Mouse (Mus musculus) testis, postnatal 10 days (tissue): Measurements from ENCODE around the gene Apeh.
A peak's percentile ranks its signal among the peaks of the same experiment; 100 is the strongest.
"Not testable (repeated sequence)": the region's sequence is repeated elsewhere in the genome, so short reads cannot be mapped to it uniquely, and the experiment has no call there.

ENCODE experiments used
- DNase-seq: peaks from one replicate; pipeline ENCODE4 v3.0.0; 2021; ENCODE audit warnings: low spot score

Gene Apeh

GRCm38 (mm10) chr9:108094184-108094941 lies at the start of gene Apeh:
TSS of gene Apeh (minus strand) at chr9:108094606.
- peak; percentile 98 for DNase-seq

- DNase-seq: no peak
Measured at GRCm38 (mm10) chr9:108143470-108143869, 49.1 kb upstream of the Apeh start.

GRCm38 (mm10) chr9:108141387-108141786 lies 47.0 kb upstream of the Apeh start:
- no peak for DNase-seq

- no peak for DNase-seq
Measured at GRCm38 (mm10) chr9:108139963-108140695, 45.7 kb upstream of the Apeh start.

- no peak for DNase-seq
Measured at GRCm38 (mm10) chr9:108139169-108139962, 45.0 kb upstream of the Apeh start.

GRCm38 (mm10) chr9:108138118-108138517 lies 43.7 kb upstream of the Apeh start:
- no peak for DNase-seq

GRCm38 (mm10) chr9:108137523-108137922 lies 43.1 kb upstream of the Apeh start:
- no peak for DNase-seq

- DNase-seq: no peak
Measured at GRCm38 (mm10) chr9:108136930-108137462, 42.6 kb upstream of the Apeh start.

GRCm38 (mm10) chr9:108136225-108136624 lies 41.8 kb upstream of the Apeh start:
- no peak for DNase-seq

- not testable (repeated sequence) for DNase-seq
Measured at GRCm38 (mm10) chr9:108135679-108136078, 41.3 kb upstream of the Apeh start.

- DNase-seq: no peak
Measured at GRCm38 (mm10) chr9:108133478-108133877, 39.1 kb upstream of the Apeh start.

- DNase-seq: no peak
Measured at GRCm38 (mm10) chr9:108132373-108132772, 38.0 kb upstream of the Apeh start.

GRCm38 (mm10) chr9:108131502-108131901 lies 37.1 kb upstream of the Apeh start:
- no peak for DNase-seq

- DNase-seq: no peak
Measured at GRCm38 (mm10) chr9:108129042-108129948, 34.9 kb upstream of the Apeh start.

- DNase-seq: no peak
Measured at GRCm38 (mm10) chr9:108128248-108128647, 33.8 kb upstream of the Apeh start.

- DNase-seq: no peak
Measured at GRCm38 (mm10) chr9:108126436-108127180, 32.2 kb upstream of the Apeh start.

GRCm38 (mm10) chr9:108125731-108126130 lies 31.3 kb upstream of the Apeh start:
- DNase-seq: peak; percentile 44

- no peak for DNase-seq
Measured at GRCm38 (mm10) chr9:108123916-108124315, 29.5 kb upstream of the Apeh start.

- DNase-seq: no peak
Measured at GRCm38 (mm10) chr9:108121170-108121969, 27.0 kb upstream of the Apeh start.

- DNase-seq: no peak
Measured at GRCm38 (mm10) chr9:108120671-108121070, 26.3 kb upstream of the Apeh start.
